Mouse (Mus musculus): Measurements from ENCODE around the gene Zfr. TPM values are rescaled to one million over a fixed set of nuclear protein-coding genes. Genes with fewer than 3 reads are reported as not detected.
"Not testable (repeated sequence)": the region's sequence is repeated elsewhere in the genome, so short reads cannot be mapped to it uniquely, and the experiment has no call there.

Zfr gene
- polyA plus RNA-seq, 1 experiment from 2014 or later = 128 TPM

DNA sequence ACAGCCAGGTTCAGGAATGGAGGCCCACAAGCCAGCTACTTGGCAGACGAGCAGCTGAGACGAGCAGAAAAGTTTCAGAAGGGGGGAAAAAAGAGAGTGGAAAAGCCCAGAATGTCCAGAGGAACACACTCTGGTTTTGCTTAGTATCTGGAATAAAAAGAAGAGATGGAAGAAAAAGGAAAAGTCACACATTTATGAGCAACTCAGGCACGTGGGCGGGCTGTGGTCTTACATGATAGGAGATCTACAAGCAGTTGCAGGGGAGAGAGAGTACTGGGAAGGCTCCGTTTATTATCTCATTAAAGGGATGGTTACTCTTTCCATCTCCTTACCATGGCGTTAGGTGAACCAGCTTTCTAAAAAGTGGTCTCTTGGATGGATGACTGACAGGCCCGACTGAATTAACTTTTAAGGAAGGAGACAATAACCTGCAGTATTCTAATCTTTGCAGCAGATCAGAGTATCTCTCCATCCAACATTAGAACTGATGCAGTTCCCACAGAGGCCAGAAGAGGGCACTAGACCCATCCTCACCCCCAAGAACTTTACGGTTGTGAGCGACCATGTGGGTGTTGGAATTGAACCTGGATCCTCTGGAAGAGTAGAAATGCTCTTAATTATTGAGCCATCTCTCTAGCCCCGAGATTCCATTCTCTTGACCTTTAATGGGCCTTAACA is 25.7 kb upstream of the Zfr start:
- WGBS = 66% methylated on average over 10 of the region's 10 CpGs

DNA sequence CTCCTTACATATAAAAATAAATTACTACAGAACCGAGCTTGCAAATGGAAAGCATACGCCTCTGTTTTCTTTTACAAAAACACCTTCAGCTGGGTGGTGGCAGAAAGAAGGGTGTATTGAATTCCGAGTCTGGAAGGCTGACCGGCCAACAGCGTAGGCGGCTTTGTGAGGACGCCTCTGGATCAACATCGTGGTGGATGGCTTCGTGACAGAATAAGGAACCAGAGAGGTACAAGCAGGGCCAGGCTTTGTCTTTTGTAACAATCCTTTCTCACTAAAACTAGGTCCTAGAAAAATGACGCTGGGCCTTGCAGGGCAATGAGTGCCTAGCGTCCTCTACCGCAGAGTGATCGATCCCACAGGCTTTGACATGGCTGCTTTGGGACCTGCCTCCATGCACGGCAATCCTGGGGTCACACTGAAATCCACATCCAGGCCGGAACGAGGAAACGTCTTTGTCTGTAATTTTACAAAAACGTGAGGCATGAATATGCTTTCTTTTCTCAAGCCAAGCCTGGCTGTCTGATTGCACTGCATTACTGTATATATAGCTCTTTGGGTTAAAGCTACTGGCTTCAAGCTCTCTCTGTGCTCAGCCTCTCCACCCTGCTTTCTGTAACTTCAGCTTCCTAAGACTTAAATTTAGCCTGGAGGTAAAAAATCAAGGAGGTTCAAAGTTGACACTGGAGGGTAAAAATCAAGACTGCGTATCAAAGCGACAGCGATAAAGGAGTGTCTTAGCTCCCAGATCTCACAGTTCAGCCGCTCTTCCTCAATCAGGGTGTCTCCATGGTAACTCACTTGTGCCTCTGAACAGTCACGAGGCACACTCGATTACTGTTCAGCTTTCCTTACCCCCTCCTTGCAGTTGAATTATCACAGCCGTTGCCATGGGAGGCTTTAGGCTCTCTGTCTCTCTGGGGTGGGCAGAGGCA is 24.3 kb upstream of the Zfr start:
- peak; percentile 41 for DNase-seq (ENCODE audit: low spot score)
- Histone ChIP-seq H3K4me1 (replicated peaks) (peaks cover 11% of the 10 kb centered on the region), H3K27ac (peak overlapping the region; percentile 56)

More for the DNA sequence above, 25.7 kb upstream of the Zfr start:
- Histone ChIP-seq H3K9me3 (0 out of 2 replicates have a peak, but pooled peaks cover 3% of the 10 kb centered on the region), H3K27ac (no peak overlapping the region), H3K36me3 (no peaks in the 10 kb centered on the region), H3K4me1 (replicated peaks) (peaks cover 11% of the 10 kb centered on the region), H3K4me3 (no peak overlapping the region), H3K27me3 (ENCODE audit: insufficient read depth, poor library complexity, severe bottlenecking) (no peaks in the 10 kb centered on the region)
- peak; percentile 32 for DNase-seq (ENCODE audit: low spot score)

DNA sequence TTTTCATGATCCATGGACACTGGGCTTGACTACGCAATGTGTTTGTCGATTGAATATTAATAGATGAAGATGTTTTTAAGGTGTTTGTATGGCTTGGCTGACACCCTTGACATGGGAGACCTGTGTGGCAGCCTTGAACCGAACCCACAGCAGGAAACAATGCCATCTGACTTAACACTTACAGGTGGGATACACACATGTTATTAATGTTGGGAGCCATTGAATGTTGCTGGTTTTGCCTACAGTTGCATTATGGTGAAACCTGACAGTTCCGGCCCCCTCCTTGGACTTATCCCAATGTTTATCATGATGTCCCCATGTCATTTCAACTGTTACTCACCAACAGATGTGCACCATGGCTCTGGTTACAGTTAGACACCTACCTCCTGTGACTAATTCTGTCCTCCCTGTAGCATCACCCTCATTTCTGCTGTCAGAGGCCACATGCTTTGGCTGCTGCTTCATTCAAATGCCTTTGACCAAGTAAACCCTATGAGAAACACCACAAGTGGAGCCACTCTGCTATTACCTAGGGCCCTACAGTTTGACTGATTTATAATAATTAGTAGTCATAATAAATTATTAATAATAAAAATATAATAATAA is 23.6 kb upstream of the Zfr start:
- Histone ChIP-seq H3K36me3 (no peaks in the 10 kb centered on the region), H3K4me1 (replicated peaks) (peaks cover 11% of the 10 kb centered on the region), H3K9me3 (peaks cover 7% of the 10 kb centered on the region; the same call in 1 of the 2 replicates), H3K27ac (peak overlapping the region; percentile 45; the same call in 1 of the 2 replicates), H3K27me3 (ENCODE audit: insufficient read depth, poor library complexity, severe bottlenecking) (no peaks in the 10 kb centered on the region), H3K4me3 (no peak overlapping the region)
- no peak for DNase-seq (ENCODE audit: low spot score)
- 75% methylated on average over 4 of the region's 4 CpGs for WGBS

More for the DNA sequence above, 24.3 kb upstream of the Zfr start:
- no peak overlapping the region for H3K4me3 ChIP-seq
- no peaks in the 10 kb centered on the region for H3K36me3 ChIP-seq
- no peaks in the 10 kb centered on the region for H3K27me3 ChIP-seq (ENCODE audit: insufficient read depth, poor library complexity, severe bottlenecking)
- 71% methylated on average over 25 of the region's 25 CpGs for WGBS
- H3K9me3 ChIP-seq = peaks cover 7% of the 10 kb centered on the region; the same call in 1 of the 2 replicates

GRCm38 (mm10) chr15:12096447-12096846 is 21.2 kb upstream of the Zfr start:
- WGBS = 85% methylated on average over 4 of the region's 4 CpGs
- no peak for DNase-seq (ENCODE audit: low spot score)

DNA sequence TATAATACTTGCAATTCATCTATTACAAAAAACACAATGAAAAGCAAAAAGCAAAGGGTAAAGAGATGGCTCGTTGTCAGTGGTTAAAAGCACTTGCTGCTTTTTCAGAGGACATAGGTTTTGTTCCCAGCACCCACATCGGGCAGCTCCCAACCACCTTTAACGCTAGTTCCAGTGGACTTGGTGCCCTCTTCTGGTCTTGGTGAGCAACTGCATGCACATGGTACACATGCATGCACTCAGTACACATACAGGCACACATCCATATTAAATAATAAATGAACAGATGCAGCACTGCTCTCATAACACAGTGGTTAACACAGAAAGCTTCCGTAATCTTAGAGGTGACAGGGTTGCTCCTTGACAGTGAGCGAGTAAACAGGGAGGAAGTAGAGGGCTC is 20.3 kb upstream of the Zfr start:
- WGBS = 91% methylated on average over 5 of the region's 5 CpGs
- Histone ChIP-seq H3K27me3 (ENCODE audit: insufficient read depth, poor library complexity, severe bottlenecking) (no peaks in the 10 kb centered on the region), H3K4me3 (no peak overlapping the region), H3K36me3 (no peaks in the 10 kb centered on the region), H3K9me3 (peaks cover 7% of the 10 kb centered on the region; the same call in 1 of the 2 replicates), H3K27ac (no peak overlapping the region), H3K4me1 (replicated peaks) (peaks cover 11% of the 10 kb centered on the region)
- DNase-seq (ENCODE audit: low spot score) = no peak

More at GRCm38 (mm10) chr15:12096447-12096846, 21.2 kb upstream of the Zfr start:
- Histone ChIP-seq H3K4me3 (no peak overlapping the region), H3K36me3 (no peaks in the 10 kb centered on the region), H3K9me3 (peaks cover 7% of the 10 kb centered on the region; the same call in 1 of the 2 replicates), H3K27ac (no peak overlapping the region), H3K4me1 (replicated peaks) (peaks cover 11% of the 10 kb centered on the region), H3K27me3 (ENCODE audit: insufficient read depth, poor library complexity, severe bottlenecking) (no peaks in the 10 kb centered on the region)

DNA sequence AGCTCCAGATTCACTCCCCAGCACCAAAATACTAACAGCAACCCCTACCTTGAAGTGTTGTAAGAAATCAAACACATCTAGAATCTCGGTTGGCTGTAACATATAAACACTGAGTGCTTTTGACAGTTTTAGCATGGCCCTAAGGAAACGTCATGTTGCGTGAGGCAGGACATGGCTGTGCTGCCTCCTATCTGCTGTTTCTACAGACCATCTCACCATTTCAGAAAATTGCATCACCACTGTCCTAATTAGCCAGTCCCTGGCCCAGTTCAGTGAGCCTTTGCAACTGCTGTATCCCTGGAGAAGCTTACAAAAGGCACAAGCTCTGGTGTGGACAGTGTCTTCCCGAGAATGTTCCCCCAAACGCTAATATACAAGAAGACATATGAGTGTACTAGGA is 16.7 kb upstream of the Zfr start:
- no peak for DNase-seq (ENCODE audit: low spot score)
- WGBS = 92% methylated on average over 5 of the region's 5 CpGs
- Histone ChIP-seq H3K27me3 (ENCODE audit: insufficient read depth, poor library complexity, severe bottlenecking) (no peaks in the 10 kb centered on the region), H3K4me3 (no peak overlapping the region), H3K4me1 (replicated peaks) (no peaks in the 10 kb centered on the region), H3K27ac (no peak overlapping the region), H3K9me3 (peaks cover 5% of the 10 kb centered on the region; the same call in 1 of the 2 replicates), H3K36me3 (no peaks in the 10 kb centered on the region)

GRCm38 (mm10) chr15:12103763-12104162 is 13.9 kb upstream of the Zfr start:
- no peaks in the 10 kb centered on the region for H3K4me1 ChIP-seq (replicated peaks)
- no peaks in the 10 kb centered on the region for H3K9me3 ChIP-seq
- no peak overlapping the region for H3K27ac ChIP-seq
- no peak overlapping the region for H3K4me3 ChIP-seq
- no peaks in the 10 kb centered on the region for H3K27me3 ChIP-seq (ENCODE audit: insufficient read depth, poor library complexity, severe bottlenecking)
- DNase-seq (ENCODE audit: low spot score) = no peak
- no peaks in the 10 kb centered on the region for H3K36me3 ChIP-seq
- 76% methylated on average over 3 of the region's 3 CpGs for WGBS

GRCm38 (mm10) chr15:12104827-12105226 is 12.8 kb upstream of the Zfr start:
- WGBS = 83% methylated on average over 2 of the region's 2 CpGs

DNA sequence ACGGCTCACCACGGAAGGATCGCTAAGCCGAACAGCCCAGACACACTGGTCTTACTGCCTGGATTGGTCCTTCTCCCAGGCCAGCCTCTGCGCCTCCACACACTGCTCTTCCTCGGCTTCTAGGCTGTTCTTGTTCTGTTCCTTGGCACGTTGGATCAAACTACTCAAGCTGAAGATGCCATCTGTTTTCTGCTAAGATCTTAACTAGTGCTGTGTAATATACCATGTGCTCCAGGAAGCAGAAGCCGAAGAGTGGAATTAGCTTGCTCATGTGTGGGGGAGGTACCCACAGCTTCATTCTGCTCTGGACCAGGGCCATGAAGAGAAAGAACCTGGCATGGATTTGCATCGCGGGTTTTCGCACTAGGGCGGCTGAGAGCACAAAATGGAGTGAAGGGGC is 11.2 kb upstream of the Zfr start:
- H3K36me3 ChIP-seq = no peaks in the 10 kb centered on the region
- H3K4me3 ChIP-seq = no peak overlapping the region
- 90% methylated on average over 12 of the region's 12 CpGs for WGBS
- DNase-seq (ENCODE audit: low spot score) = no peak
- no peaks in the 10 kb centered on the region for H3K27me3 ChIP-seq (ENCODE audit: insufficient read depth, poor library complexity, severe bottlenecking)
- H3K27ac ChIP-seq = no peak overlapping the region
- no peaks in the 10 kb centered on the region for H3K4me1 ChIP-seq (replicated peaks)
- no peaks in the 10 kb centered on the region for H3K9me3 ChIP-seq

More at GRCm38 (mm10) chr15:12104827-12105226, 12.8 kb upstream of the Zfr start:
- Histone ChIP-seq H3K4me1 (replicated peaks) (no peaks in the 10 kb centered on the region), H3K27me3 (ENCODE audit: insufficient read depth, poor library complexity, severe bottlenecking) (no peaks in the 10 kb centered on the region), H3K9me3 (no peaks in the 10 kb centered on the region), H3K27ac (no peak overlapping the region), H3K4me3 (no peak overlapping the region), H3K36me3 (no peaks in the 10 kb centered on the region)
- DNase-seq (ENCODE audit: low spot score) = no peak

DNA sequence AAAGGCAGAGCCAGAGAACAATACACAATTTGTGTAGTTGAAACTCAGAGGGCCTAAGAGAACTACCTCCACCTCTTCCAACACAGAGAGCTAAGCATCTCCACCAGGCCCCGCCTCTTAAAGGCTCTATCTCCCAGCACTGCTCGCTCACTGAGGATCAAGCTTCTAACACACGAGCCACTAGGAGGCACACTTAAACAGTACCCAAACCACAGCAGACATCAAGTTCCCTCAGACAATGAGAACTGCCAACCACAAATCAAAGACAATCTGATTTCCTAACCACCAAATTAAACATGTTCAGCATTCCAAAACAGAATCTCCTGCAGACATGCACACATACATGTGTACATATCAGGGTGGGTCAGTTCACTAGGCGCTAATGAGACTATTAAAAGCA is 9.4 kb upstream of the Zfr start:
- Histone ChIP-seq H3K27ac (no peak overlapping the region), H3K4me1 (replicated peaks) (no peaks in the 10 kb centered on the region), H3K9me3 (no peaks in the 10 kb centered on the region), H3K4me3 (no peak overlapping the region), H3K36me3 (no peaks in the 10 kb centered on the region), H3K27me3 (ENCODE audit: insufficient read depth, poor library complexity, severe bottlenecking) (no peaks in the 10 kb centered on the region)
- 75% methylated on average over 4 of the region's 4 CpGs for WGBS
- no peak for DNase-seq (ENCODE audit: low spot score)

GRCm38 (mm10) chr15:12108922-12109321 is 8.7 kb upstream of the Zfr start:
- not testable (repeated sequence) for H3K36me3 ChIP-seq; H3K9me3 ChIP-seq; H3K4me1 ChIP-seq (replicated peaks); DNase-seq (ENCODE audit: low spot score); H3K27ac ChIP-seq; H3K27me3 ChIP-seq (ENCODE audit: insufficient read depth, poor library complexity, severe bottlenecking); H3K4me3 ChIP-seq
- 84% methylated on average over 3 of the region's 3 CpGs for WGBS

- H3K4me3 ChIP-seq = no peak overlapping the region
- 78% methylated on average over 7 of the region's 7 CpGs for WGBS
- no peak overlapping the region for H3K27ac ChIP-seq
- no peaks in the 10 kb centered on the region for H3K9me3 ChIP-seq
- no peaks in the 10 kb centered on the region for H3K36me3 ChIP-seq
- H3K4me1 ChIP-seq (replicated peaks) = 0 out of 2 replicates have a peak, but pooled peaks cover 6% of the 10 kb centered on the region
- DNase-seq (ENCODE audit: low spot score) = no peak
- 0 out of 2 replicates have a peak, but pooled peaks cover 2% of the 10 kb centered on the region for H3K27me3 ChIP-seq (ENCODE audit: insufficient read depth, poor library complexity, severe bottlenecking)
Observed at GRCm38 (mm10) chr15:12111232-12111631, 6.4 kb upstream of the Zfr start.

Measured in hindbrain, embryonic 10.5 days (tissue).